ENCODE assay signal across 11 mouse cellular contexts in genomic region chrX:119852436-119852835, GRCm38 (mm10).
A peak's percentile ranks its signal among the peaks of the same experiment; 100 is the strongest.
DNase-seq lines count a peak whose midpoint lies in the region; ATAC-seq and TF ChIP-seq lines count a peak whose summit lies in the region.
"Had no signal": no experiment of that assay in that cellular context is flagged by ENCODE, and none has a peak within 500 bp of the region (broad histone marks: within the 10 kb centered on the region; RNA-seq: fewer than 3 reads in every experiment).

No protein-coding gene starts in this region.

- H3K36me3 ChIP-seq in liver, postnatal 0 days (replicated peaks; ENCODE audit: insufficient read depth, low read length): no peaks in the 10 kb centered on the region
- H3K36me3 ChIP-seq in embryonic facial prominence, embryonic 15.5 days: no peaks in the 10 kb centered on the region
- no peaks in the 10 kb centered on the region for H3K36me3 ChIP-seq in limb, embryonic 11.5 days (ENCODE audit: control insufficient read depth, insufficient read depth, low read length)

- no peak for TF ChIP-seq CTCF in liver, postnatal 0 days (IDR thresholded peaks at IDR 0.05; ENCODE audit: low read depth)
- no peak for TF ChIP-seq CTCF in cerebellum, adult 2 months (IDR thresholded peaks at IDR 0.05; ENCODE audit: borderline replicate concordance, insufficient read depth, low read depth, low read length)

- no peak overlapping the region for H3K9ac ChIP-seq in liver, postnatal 0 days (replicated peaks)
- no peak overlapping the region for H3K9ac ChIP-seq in embryonic facial prominence, embryonic 15.5 days
- H3K9ac ChIP-seq in limb, embryonic 11.5 days (ENCODE audit: low read length): no peak overlapping the region

- H3K27ac ChIP-seq in liver, postnatal 0 days (ENCODE audit: low read depth): no peak overlapping the region
- H3K27ac ChIP-seq in embryonic facial prominence, embryonic 15.5 days (replicated peaks): no peak overlapping the region
- peak overlapping the region; percentile 32; the same call in 1 of the 2 replicates for H3K27ac ChIP-seq in limb, embryonic 11.5 days (replicated peaks; ENCODE audit: low read depth, low read length)
- H3K27ac ChIP-seq in cerebellum, adult 2 months (ENCODE audit: insufficient read depth, low read length): no peak overlapping the region

- no peak overlapping the region for H3K4me2 ChIP-seq in liver, postnatal 0 days (ENCODE audit: low read depth, low read length)
- H3K4me2 ChIP-seq in embryonic facial prominence, embryonic 15.5 days (replicated peaks): no peak overlapping the region
- H3K4me2 ChIP-seq in limb, embryonic 11.5 days (ENCODE audit: low read depth, severe bottlenecking): no peak overlapping the region

- no peak for TF ChIP-seq EP300 in liver, postnatal 0 days (IDR thresholded peaks at IDR 0.05; ENCODE audit: low read depth)

- no peak for ATAC-seq in liver, postnatal 0 days
- ATAC-seq in embryonic facial prominence, embryonic 15.5 days (ENCODE audit: insufficient number of reproducible peaks, low FRiP score, low TSS enrichment, low read depth): peak; percentile 82
- peak; percentile 99 for ATAC-seq in limb, embryonic 11.5 days (ENCODE audit: insufficient number of reproducible peaks, low FRiP score, low TSS enrichment, low read depth)

- DNase-seq in liver: peak; percentile 4
- no peak for DNase-seq in liver, postnatal 0 days
- peak; percentile 75 for DNase-seq in embryo, embryonic 10 days (ENCODE audit: low spot score)
- DNase-seq in limb, embryonic 11.5 days (ENCODE audit: low spot score): peak; percentile 75
- no peak for DNase-seq in ovary, postnatal 10 days (ENCODE audit: low spot score)
- DNase-seq in cerebellum, adult 2 months: no peak
- no peak for DNase-seq in cerebellum, postnatal 10 days
- DNase-seq: adrenal gland, adult 2 months; cerebellum, postnatal 25 days; right cerebral cortex, postnatal 25 days had no signal

- H3K4me3 ChIP-seq in liver, postnatal 0 days (ENCODE audit: low read depth, low read length): no peak overlapping the region
- no peak overlapping the region for H3K4me3 ChIP-seq in embryonic facial prominence, embryonic 15.5 days (replicated peaks)
- H3K4me3 ChIP-seq in limb, embryonic 11.5 days (ENCODE audit: low read depth, low read length): no peak overlapping the region
- H3K4me3 ChIP-seq in cerebellum, adult 2 months (replicated peaks; ENCODE audit: insufficient read depth, low read depth, low read length): no peak overlapping the region

- no peaks in the 10 kb centered on the region for H3K4me1 ChIP-seq in liver, postnatal 0 days (ENCODE audit: insufficient read depth)
- no peaks in the 10 kb centered on the region for H3K4me1 ChIP-seq in embryonic facial prominence, embryonic 15.5 days
- H3K4me1 ChIP-seq in limb, embryonic 11.5 days (ENCODE audit: control insufficient read depth, insufficient read depth, low read length): no peaks in the 10 kb centered on the region
- no peaks in the 10 kb centered on the region for H3K4me1 ChIP-seq in cerebellum, adult 2 months (ENCODE audit: control insufficient read depth, insufficient read depth, low read length)

- TF ChIP-seq POLR2A in cerebellum, adult 2 months (IDR thresholded peaks at IDR 0.05; ENCODE audit: borderline replicate concordance, insufficient read depth, low read length): no peak

- no peaks in the 10 kb centered on the region for H3K9me3 ChIP-seq in liver, postnatal 0 days (ENCODE audit: low read length)
- no peaks in the 10 kb centered on the region for H3K9me3 ChIP-seq in embryonic facial prominence, embryonic 15.5 days (replicated peaks)
- H3K9me3 ChIP-seq in limb, embryonic 11.5 days (ENCODE audit: control insufficient read depth, low read length): no peaks in the 10 kb centered on the region

- no peaks in the 10 kb centered on the region for H3K27me3 ChIP-seq in liver, postnatal 0 days (ENCODE audit: insufficient read depth, low read length)
- no peaks in the 10 kb centered on the region for H3K27me3 ChIP-seq in embryonic facial prominence, embryonic 15.5 days
- no peaks in the 10 kb centered on the region for H3K27me3 ChIP-seq in limb, embryonic 11.5 days (ENCODE audit: control insufficient read depth, insufficient read depth, low read length)
- H3K27me3 ChIP-seq in cerebellum, adult 2 months (ENCODE audit: control insufficient read depth, insufficient read depth, low read length): no peaks in the 10 kb centered on the region

- WGBS in liver, postnatal 0 days (ENCODE audit: insufficient replicate concordance): 35% methylated on average over 5 of the region's 5 CpGs
- WGBS in embryonic facial prominence, embryonic 15.5 days: 25% methylated on average over 5 of the region's 5 CpGs
- WGBS in limb, embryonic 11.5 days: 27% methylated on average over 5 of the region's 5 CpGs
- WGBS in cerebellum, adult 2 months: 34% methylated on average over 5 of the region's 5 CpGs

Comparison
In these comparisons a context has a peak if more than half of its experiments do, and no peak if none do; other contexts are left out.
1. DNase-seq: peak in liver (single experiment), embryo, embryonic 10 days (single experiment) and limb, embryonic 11.5 days (single experiment); none in liver, postnatal 0 days (single experiment), ovary, postnatal 10 days (single experiment), cerebellum, adult 2 months (0 of 2) and cerebellum, postnatal 10 days (0 of 2).